Mouse (Mus musculus): ENCODE measurements around the gene Cd5. TPM values are rescaled to one million over a fixed set of nuclear protein-coding genes. Genes with fewer than 3 reads are reported as not detected.
A peak's percentile ranks its signal among the peaks of the same experiment; 100 is the strongest.

The Cd5 gene
- total RNA-seq, 2 experiments from 2014 or later: 0.87 to 1.1 TPM

- intact Hi-C loops (cut with DNase I): loop anchor here (1.0 to 5.0 kb wide), 4 partner anchors 31 to 268 kb away; partner anchors contain the start of gene Pga5
- peak; percentile 98 to 99 for DNase-seq
These were observed 29.3 kb downstream of the Cd5 start for GRCm38 (mm10) chr19:10709360-10710087.

DNA sequence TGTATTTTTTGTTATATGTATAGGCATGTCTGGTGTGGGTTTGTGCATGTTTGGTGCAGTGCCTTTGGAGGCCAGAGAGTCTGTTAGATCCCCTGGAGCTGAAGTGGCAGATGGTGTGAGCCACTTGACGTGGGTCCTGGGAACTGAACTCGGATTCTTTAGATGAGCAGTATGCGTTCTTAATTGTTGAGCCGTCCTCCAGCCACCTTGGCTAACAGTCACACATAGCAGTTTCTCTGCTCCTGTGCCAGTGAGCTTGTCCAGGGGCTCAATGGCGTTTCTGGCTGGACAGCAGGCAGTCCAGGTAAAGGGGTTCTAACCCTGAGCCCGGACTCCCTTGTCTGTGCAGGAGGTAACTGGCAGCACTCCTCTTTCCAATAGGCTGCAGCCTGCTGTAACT, 29.9 kb downstream of the Cd5 start:
- DNase-seq: no peak
- intact Hi-C loops (cut with DNase I): loop anchor here (1.0 to 5.0 kb wide), 3 partner anchors 31 to 252 kb away; partner anchors contain the start of gene Pga5

- no peak for DNase-seq
- intact Hi-C loops (cut with DNase I): loop anchor here (2.0 to 5.0 kb wide), 2 partner anchors 41 to 253 kb away; no protein-coding TSS in a partner anchor
These were observed 30.9 kb downstream of the Cd5 start for GRCm38 (mm10) chr19:10707881-10708280.

DNA sequence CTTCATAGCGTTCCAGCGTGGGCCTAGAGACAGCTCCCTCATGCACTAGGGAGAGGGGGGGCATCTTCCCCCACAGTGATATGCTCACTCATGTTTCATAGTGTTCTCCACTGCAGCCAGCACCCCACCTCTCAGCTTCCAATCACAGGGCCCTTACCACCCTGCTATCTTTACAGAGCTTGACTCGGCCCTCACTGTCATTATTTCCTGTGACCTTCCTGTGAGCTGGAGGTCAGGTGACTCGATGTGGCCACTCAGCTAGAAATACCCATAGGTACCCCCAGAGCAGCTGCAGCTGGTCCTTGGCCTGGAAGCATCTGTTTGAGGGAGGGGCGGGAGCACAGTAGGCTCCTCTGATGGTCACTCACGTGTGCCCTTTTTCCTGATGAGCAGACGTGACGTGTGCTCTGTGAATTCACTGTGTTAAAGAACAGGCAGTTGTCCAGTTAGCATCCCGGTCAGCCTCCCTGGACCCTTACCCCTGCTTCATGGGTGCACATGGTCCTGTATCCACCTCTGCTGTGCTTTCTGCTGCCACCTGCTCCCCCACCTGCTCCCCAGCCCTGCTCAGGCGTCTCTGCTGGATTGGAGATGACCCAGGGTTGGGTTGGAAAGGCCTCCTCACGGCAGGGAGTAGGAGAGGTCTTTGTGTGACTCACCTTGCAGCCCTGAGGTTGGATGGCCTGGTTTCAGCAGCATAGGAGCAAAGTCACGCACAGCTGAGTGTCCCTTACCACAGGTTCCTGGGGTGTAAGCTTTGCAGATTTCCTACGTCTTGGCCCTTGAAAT, 31.5 kb downstream of the Cd5 start:
- no peak for DNase-seq
- intact Hi-C loops (cut with DNase I): loop anchor here (5.0 kb wide), 1 partner anchor 40 kb away; no protein-coding TSS in a partner anchor

- DNase-seq: no peak
- intact Hi-C loops (cut with DNase I): no loop called here
These were observed 35.3 kb downstream of the Cd5 start for GRCm38 (mm10) chr19:10703470-10703869.

GRCm38 (mm10) chr19:10702125-10702524, 36.7 kb downstream of the Cd5 start:
- intact Hi-C loops (cut with DNase I): no loop called here
- no peak for DNase-seq

GRCm38 (mm10) chr19:10701013-10701726, 37.6 kb downstream of the Cd5 start:
- intact Hi-C loops (cut with DNase I): no loop called here
- peak in 1 of 2 experiments; percentile 59 for DNase-seq

GRCm38 (mm10) chr19:10699851-10700250, 39.0 kb downstream of the Cd5 start:
- DNase-seq: no peak
- intact Hi-C loops (cut with DNase I): no loop called here

DNA sequence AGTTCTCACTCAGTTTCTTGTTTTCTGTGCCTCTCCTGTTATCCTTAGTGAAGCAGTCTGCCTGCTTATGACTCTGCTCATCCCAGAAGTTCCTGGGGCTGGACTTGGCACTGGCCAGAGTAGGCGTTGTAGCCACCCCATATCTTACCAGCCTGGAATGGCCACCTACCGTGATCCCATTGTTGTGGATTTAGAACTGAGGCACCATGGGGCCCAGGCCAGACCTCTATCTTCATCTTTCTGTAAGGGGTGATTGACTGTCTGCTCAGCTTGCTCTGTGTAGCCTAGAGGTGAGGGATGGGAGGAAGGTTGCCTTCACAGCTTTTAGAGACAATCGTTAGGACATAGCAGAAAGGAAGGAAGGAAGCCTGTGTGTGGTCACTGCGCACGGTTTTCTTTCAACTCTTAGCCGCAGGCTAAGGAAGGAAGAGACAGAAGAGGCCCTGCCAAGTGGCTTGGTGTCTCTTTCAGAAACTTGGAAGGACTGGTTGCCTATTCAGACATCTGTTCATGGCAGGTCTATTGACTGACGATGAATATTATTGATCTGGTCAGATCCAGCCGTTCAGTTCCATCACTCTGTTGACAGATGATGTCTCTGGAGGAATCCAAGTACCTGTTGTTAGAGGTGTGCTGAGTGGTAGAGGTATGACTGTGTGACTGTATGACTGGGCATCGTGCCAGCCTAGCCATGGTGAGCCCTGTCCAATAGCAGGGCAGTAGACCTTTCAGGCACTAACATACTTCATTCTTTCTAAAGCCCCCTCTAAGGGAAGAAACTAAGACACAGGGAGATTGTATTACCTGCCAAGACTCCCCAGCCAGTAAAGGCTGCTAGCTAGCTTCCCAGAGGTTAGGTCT, 40.4 kb downstream of the Cd5 start:
- intact Hi-C loops (cut with DNase I): no loop called here
- DNase-seq: no peak

GRCm38 (mm10) chr19:10695801-10696200, 43.0 kb downstream of the Cd5 start:
- DNase-seq: no peak
- intact Hi-C loops (cut with DNase I): no loop called here

DNA sequence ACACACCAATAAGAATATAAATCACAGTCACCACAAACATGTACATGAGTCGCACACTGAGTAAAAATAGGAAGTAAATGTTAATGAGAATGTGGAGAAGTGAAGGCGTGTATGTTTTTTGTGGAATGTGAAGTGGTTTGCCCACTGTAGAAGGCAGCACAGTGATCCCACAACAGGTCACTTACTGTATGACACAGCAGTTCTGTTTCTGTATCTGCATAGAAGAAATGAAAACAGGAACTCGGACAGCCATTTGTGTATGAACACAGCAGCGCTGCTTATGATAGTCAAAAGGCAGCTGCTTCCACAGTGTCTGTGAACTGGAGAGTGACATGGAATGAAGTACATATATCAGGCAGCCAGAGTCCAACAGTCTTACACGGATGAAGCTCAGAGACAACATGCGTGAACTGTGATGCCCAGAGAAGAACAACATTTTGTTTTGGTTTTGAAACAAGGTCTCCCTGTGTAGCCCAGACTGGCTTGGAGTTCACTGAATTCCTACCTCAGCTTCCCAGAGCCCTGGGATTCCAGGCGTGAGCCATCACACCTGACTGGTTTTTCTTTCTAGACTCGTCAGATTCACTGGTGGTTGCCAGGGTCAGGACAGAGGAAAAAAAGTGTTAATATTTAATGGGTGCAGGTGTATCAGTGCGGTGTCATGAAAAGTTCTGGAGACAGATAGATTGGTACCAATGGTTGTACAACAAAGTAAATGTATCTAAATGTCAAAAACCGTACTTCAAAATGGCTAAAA, 44.7 kb downstream of the Cd5 start:
- DNase-seq: no peak
- intact Hi-C loops (cut with DNase I): no loop called here

DNA sequence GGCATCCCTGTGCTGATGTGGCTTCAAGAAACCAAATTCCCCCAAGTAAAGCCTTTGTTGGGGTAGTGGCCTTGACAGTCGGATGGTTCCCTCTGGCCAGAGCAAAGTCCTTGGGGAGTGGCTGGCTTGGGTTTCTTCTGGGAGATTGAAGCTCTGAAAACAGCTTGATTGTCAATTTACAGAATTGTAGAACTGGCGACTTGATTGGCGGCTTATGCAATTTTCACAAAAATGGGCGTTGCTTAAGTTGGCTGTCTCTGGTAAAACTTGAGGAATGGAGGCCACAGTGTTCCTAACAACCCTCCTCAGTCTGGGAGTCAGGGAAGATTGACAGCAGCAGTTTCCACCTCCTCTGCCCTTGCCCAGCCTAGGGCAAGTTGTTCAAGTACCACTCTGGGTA, 46.4 kb downstream of the Cd5 start:
- intact Hi-C loops (cut with DNase I): no loop called here

GRCm38 (mm10) chr19:10691660-10692059, 47.1 kb downstream of the Cd5 start:
- intact Hi-C loops (cut with DNase I): no loop called here

More for the DNA sequence above, 46.4 kb downstream of the Cd5 start:
- no peak for DNase-seq

GRCm38 (mm10) chr19:10691121-10691520, 47.7 kb downstream of the Cd5 start:
- intact Hi-C loops (cut with DNase I): no loop called here
- no peak for DNase-seq

More at GRCm38 (mm10) chr19:10691660-10692059, 47.1 kb downstream of the Cd5 start:
- DNase-seq: no peak

DNA sequence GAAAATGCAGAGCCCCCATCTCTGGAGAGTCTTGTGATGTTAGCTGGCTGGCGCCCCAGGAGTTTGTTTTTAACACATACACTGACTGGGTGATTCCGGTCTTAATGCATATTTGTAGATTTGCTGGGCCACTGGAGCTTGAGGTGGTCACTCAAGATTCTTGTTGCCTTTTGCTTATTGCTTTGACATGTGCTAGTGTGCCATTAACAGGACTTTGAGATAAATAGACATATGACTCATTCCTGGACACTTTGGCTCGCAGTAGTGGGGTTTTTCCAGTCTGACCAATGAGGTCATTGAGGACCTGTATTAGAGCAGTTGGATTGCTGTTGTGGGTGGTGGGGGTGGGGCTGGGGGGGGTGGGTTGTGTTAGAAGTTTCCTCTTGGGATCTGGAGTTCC, 48.5 kb downstream of the Cd5 start:
- peak; percentile 65 to 70 for DNase-seq
- intact Hi-C loops (cut with DNase I): no loop called here

- peak; percentile 34 to 46 for DNase-seq
- intact Hi-C loops (cut with DNase I): no loop called here
These were observed 49.2 kb downstream of the Cd5 start for GRCm38 (mm10) chr19:10689470-10690166.

GRCm38 (mm10) chr19:10688537-10689352, 50.1 kb downstream of the Cd5 start, which contains the start of gene Vps37c:
Gene Vps37c (plus strand): TSS chr19:10688735.
- intact Hi-C loops (cut with DNase I): no loop called here
- peak; percentile 97 to 98 for DNase-seq

- DNase-seq: no peak
- intact Hi-C loops (cut with DNase I): no loop called here
These were observed 53.1 kb downstream of the Cd5 start for GRCm38 (mm10) chr19:10685727-10686126.

Measured in heart, postnatal 10 days (tissue).